Mouse (Mus musculus) natural killer cell, adult 2 months (primary cell): ENCODE results near the gene Oxgr1.
"Not testable (repeated sequence)": the region's sequence is repeated elsewhere in the genome, so short reads cannot be mapped to it uniquely, and the experiment has no call there.

Experiments used
- DNase-seq, 2 experiments: peaks; one replicate each; pipeline ENCODE4 v3.0.0; 2022; ENCODE audit warnings: low spot score in 2 of 2

The Oxgr1 gene

GRCm38 (mm10) chr14:120042187-120042820 lies at the start of gene Oxgr1:
Gene Oxgr1 (minus strand): TSS chr14:120042435.
- DNase-seq: no peak

GRCm38 (mm10) chr14:120090401-120090800 lies 48.2 kb upstream of the Oxgr1 start:
- no peak for DNase-seq

- no peak for DNase-seq
These were observed 47.6 kb upstream of the Oxgr1 start for GRCm38 (mm10) chr14:120089649-120090360.

GRCm38 (mm10) chr14:120089006-120089648 lies 46.9 kb upstream of the Oxgr1 start:
- no peak for DNase-seq

GRCm38 (mm10) chr14:120084084-120084667 lies 41.9 kb upstream of the Oxgr1 start:
- no peak for DNase-seq

GRCm38 (mm10) chr14:120076192-120076591 lies 34.0 kb upstream of the Oxgr1 start:
- no peak for DNase-seq

GRCm38 (mm10) chr14:120075746-120076145 lies 33.5 kb upstream of the Oxgr1 start:
- DNase-seq: no peak

- DNase-seq: no peak
These were observed 32.0 kb upstream of the Oxgr1 start for GRCm38 (mm10) chr14:120074231-120074630.

GRCm38 (mm10) chr14:120061096-120061495 lies 18.9 kb upstream of the Oxgr1 start:
- DNase-seq: no peak

- no peak for DNase-seq
These were observed 8.8 kb downstream of the Oxgr1 start for GRCm38 (mm10) chr14:120033454-120033853.

GRCm38 (mm10) chr14:120019948-120020347 lies 22.3 kb downstream of the Oxgr1 start:
- DNase-seq: no peak

- DNase-seq: no peak
These were observed 32.0 kb downstream of the Oxgr1 start for GRCm38 (mm10) chr14:120009969-120010872.

GRCm38 (mm10) chr14:120005153-120005552 lies 37.1 kb downstream of the Oxgr1 start:
- DNase-seq: no peak

GRCm38 (mm10) chr14:120003661-120004060 lies 38.6 kb downstream of the Oxgr1 start:
- DNase-seq: no peak

GRCm38 (mm10) chr14:120002673-120003072 lies 39.6 kb downstream of the Oxgr1 start:
- DNase-seq: no peak

GRCm38 (mm10) chr14:119989651-119990050 lies 52.6 kb downstream of the Oxgr1 start:
- no peak for DNase-seq

- no peak for DNase-seq
These were observed 53.1 kb downstream of the Oxgr1 start for GRCm38 (mm10) chr14:119988937-119989645.

- no peak for DNase-seq
These were observed 55.0 kb downstream of the Oxgr1 start for GRCm38 (mm10) chr14:119987257-119987656.

GRCm38 (mm10) chr14:119986778-119987177 lies 55.5 kb downstream of the Oxgr1 start:
- no peak for DNase-seq

GRCm38 (mm10) chr14:119986351-119986750 lies 55.9 kb downstream of the Oxgr1 start:
- DNase-seq: not testable (repeated sequence)

- no peak for DNase-seq
These were observed 60.9 kb downstream of the Oxgr1 start for GRCm38 (mm10) chr14:119981314-119981713.
